Mouse (Mus musculus) C2C12 (cell line): ENCODE measurements around the gene Slc38a10.

Source experiments
- CTCF ChIP-seq: IDR thresholded peaks from one replicate; pipeline ENCODE4 v1.5.1; 2011; ENCODE audit not compliant: control insufficient read depth, insufficient read depth, insufficient read length
- MAX ChIP-seq: IDR thresholded peaks from one replicate; pipeline ENCODE4 v1.6.1; 2011; ENCODE audit warnings: mild to moderate bottlenecking, control low read depth

DNA sequence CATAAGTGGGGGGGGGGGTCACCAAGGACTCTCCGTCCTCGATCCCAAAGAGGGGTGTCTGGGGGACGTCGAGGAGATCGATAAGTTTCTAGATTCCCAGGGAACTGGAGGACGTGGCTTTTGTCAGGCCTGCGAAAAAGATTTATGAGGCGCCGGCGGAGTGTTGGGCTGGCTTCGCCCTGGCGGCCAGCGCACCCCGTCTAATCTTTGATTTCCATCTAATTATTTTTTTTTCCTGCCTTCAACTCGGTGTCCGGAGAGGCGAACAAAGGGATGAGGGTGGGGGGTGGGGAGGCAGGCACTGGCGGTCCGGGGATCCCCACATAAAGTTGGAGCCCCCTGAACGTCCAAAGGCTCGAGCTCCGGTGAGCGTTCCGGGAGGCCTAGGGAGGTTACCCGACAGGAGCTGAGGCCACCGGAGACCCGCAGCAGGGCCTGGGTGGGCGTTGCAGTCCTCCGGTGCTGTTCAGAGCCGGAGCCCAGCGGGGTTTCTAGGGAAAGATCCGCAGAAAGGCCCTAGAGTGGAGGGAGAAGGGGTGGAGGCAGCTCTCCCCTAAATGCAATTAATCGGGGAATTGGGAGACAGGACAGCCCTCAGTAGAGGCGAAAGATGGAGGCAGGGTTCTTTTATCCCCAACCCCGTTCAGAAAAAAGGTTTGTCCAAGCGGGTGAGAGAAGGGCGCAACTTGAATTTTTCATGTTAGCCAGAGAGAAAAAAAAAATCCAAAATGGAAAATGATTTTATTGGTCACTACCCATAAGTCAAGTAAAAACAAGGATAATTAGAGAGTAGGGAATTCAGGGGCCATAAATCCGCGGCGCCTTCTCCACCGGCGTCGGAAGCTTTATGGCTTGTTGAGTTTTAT lies 36.3 kb upstream of the Slc38a10 start:
- TF ChIP-seq CTCF (no peak), MAX (no peak)
